Mouse (Mus musculus) embryonic fibroblast, embryonic 13.5 days (primary cell): Measurements from ENCODE around the gene Col26a1. TPM values are rescaled to one million over a fixed set of nuclear protein-coding genes. Genes with fewer than 3 reads are reported as not detected.

ENCODE experiments used
- H3K27ac ChIP-seq: 2 replicates; pipeline ENCODE4 v1.5.1; 2012; ENCODE audit warnings: low read length, control low read depth, inconsistent platforms; ENCODE audit not compliant: insufficient read depth
- H3K4me1 ChIP-seq: 2 replicates; pipeline ENCODE4 v1.6.1; 2011; ENCODE audit warnings: low read length; ENCODE audit not compliant: control insufficient read depth, insufficient read depth
- H3K4me3 ChIP-seq: 2 replicates; pipeline ENCODE4 v1.5.1; 2011; ENCODE audit warnings: mild to moderate bottlenecking, control low read depth, low read length; ENCODE audit not compliant: insufficient read depth
- CTCF ChIP-seq: IDR thresholded peaks from 2 replicates; pipeline ENCODE4 v1.5.1; 2011; ENCODE audit warnings: mild to moderate bottlenecking, control low read depth, low read length, moderate library complexity, borderline replicate concordance; ENCODE audit not compliant: insufficient read depth
- POLR2A ChIP-seq: IDR thresholded peaks from 2 replicates; pipeline ENCODE4 v1.6.1; 2011; ENCODE audit warnings: low read depth, mild to moderate bottlenecking, control low read depth, low read length, moderate library complexity
- polyA plus RNA-seq: library from polyadenylated mRNA; stranded (reverse); fragments of >200 nt; gene quantifications from 2 replicates; pipeline ENCODE4 v1.2.4, GENCODE M21; 2011; ENCODE audit warnings: low read depth; ENCODE audit not compliant: missing spikeins, insufficient read length

Gene Col26a1
- polyA plus RNA-seq, 1 experiment, result 4.4 TPM

DNA sequence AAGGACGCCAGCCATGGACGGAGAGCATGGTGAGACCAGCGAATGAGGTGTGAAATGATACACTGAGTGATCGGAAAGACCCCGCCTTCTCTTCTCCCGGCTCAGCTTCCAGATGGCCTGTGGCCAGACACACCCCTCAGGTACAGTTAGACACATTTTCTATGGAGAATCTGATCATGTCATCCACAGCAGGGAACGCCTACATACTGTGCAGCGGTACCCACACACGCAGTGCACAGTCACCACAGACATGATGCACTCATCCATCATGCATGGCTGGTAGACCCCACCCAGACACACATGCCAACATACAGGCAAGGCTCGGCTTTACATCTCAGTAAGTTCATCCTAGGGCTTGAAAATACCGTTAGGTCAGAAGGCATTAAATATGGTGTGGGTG lies 63.3 kb downstream of the Col26a1 start:
- TF ChIP-seq CTCF (no peak), POLR2A (no peak)
- H3K27ac ChIP-seq, result no peak overlapping the region

DNA sequence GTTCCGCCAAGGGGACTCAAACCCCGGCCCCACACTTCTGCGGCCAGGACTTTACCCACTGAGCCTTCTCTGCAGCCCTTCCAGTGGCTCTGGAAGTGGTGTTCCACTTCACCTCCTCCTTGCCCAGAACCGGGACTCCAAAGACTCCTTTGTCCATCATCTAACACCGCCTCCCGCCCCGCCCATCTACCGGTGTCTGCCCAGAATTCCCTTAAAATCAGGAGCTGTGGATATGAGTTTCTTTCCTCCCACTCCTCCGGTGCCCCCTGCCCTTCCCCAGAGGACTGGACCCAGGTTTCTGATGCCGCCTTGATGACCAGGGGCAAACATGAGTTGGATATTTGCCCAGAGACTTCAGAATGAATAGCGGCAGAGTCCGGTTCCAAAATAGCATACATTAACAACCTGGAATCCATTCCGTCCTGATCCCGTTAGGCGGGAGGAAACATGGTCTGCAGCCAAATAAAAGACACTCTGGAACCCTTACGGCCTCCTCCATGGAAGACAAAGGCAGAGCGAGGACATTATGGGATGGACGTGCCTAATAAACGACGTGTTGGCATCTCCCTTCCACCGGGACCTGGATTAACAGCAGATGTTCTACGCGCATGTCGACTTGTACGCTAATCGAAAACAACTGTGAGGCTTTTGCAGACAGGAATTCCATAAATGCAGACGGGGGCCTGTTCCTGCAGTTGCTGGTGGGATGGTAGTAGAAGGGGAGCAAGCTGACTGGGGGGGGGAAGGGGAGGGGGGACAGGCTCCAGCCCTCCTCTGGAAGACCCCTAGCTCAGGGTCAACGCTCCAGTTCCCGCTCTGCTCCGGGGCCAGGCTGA lies 72.3 kb downstream of the Col26a1 start:
- Histone ChIP-seq H3K4me1 (no peaks in the 10 kb centered on the region), H3K4me3 (peak overlapping the region; percentile 26), H3K27ac (peak overlapping the region; percentile 5; the same call in 1 of the 2 replicates)
- no peak for TF ChIP-seq CTCF
- TF ChIP-seq POLR2A, result no peak

More for the DNA sequence above, 63.3 kb downstream of the Col26a1 start:
- Histone ChIP-seq H3K4me3 (no peak overlapping the region), H3K4me1 (no peaks in the 10 kb centered on the region)

GRCm38 (mm10) chr5:136806379-136807056 lies 76.5 kb downstream of the Col26a1 start:
- H3K4me3 ChIP-seq, result no peak overlapping the region
- H3K27ac ChIP-seq, result no peak overlapping the region
- TF ChIP-seq POLR2A (no peak), CTCF (no peak)
- H3K4me1 ChIP-seq, result no peaks in the 10 kb centered on the region

GRCm38 (mm10) chr5:136805019-136805418 lies 78.0 kb downstream of the Col26a1 start:
- TF ChIP-seq POLR2A (no peak), CTCF (no peak)
- H3K4me1 ChIP-seq, result no peaks in the 10 kb centered on the region
- H3K4me3 ChIP-seq, result no peak overlapping the region
- H3K27ac ChIP-seq, result no peak overlapping the region

GRCm38 (mm10) chr5:136804246-136804645 lies 78.8 kb downstream of the Col26a1 start:
- no peak overlapping the region for H3K4me3 ChIP-seq
- TF ChIP-seq CTCF (no peak), POLR2A (no peak)
- H3K27ac ChIP-seq, result no peak overlapping the region
- no peaks in the 10 kb centered on the region for H3K4me1 ChIP-seq

DNA sequence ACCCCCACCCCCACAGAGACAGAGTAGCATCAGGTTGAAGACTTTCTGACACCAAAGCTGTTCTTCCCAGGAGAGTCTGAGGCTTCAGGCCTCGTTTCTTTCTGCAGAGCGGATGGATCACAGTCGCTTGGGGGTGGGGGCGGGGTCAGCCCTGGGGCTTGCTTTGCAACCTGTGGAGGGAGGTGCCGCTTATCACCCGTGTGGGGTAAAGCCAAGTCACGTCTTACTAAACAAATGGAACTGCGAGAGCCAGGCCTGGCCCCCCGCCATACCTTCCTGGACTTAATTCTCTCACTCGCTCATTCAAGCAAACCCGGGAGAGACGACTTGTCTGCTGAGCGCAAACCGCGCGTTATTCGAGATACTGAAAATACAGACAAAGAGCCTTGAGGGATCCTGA lies 80.3 kb downstream of the Col26a1 start:
- TF ChIP-seq CTCF (no peak), POLR2A (no peak)
- Histone ChIP-seq H3K27ac (no peak overlapping the region), H3K4me3 (no peak overlapping the region), H3K4me1 (no peaks in the 10 kb centered on the region)

DNA sequence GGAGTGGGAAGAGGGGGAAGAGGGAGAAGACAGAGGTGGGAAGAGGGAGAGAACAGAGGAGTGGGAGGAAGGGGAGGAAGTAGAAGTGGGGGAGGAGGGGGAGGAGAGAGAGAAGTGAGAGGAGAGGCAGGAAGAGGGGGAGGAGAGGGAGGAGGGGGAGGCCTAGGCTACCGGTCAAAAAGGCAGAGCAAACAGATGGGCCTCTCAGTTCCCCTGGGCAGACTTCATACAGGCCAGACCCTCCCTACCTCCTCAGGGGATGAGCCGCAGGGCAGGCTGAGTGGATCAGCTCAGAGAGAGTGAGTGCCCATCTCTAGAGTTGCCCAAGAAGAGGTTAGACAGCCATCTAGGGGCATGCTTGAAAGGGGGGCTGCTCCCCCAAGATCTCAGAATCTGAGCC lies 86.1 kb downstream of the Col26a1 start:
- TF ChIP-seq CTCF (no peak), POLR2A (no peak)
- Histone ChIP-seq H3K4me1 (no peaks in the 10 kb centered on the region), H3K4me3 (no peak overlapping the region), H3K27ac (no peak overlapping the region)

GRCm38 (mm10) chr5:136793807-136794206 lies 89.2 kb downstream of the Col26a1 start:
- no peak for TF ChIP-seq POLR2A
- no peak for TF ChIP-seq CTCF
- H3K4me3 ChIP-seq, result no peak overlapping the region
- H3K27ac ChIP-seq, result no peak overlapping the region
- no peaks in the 10 kb centered on the region for H3K4me1 ChIP-seq

DNA sequence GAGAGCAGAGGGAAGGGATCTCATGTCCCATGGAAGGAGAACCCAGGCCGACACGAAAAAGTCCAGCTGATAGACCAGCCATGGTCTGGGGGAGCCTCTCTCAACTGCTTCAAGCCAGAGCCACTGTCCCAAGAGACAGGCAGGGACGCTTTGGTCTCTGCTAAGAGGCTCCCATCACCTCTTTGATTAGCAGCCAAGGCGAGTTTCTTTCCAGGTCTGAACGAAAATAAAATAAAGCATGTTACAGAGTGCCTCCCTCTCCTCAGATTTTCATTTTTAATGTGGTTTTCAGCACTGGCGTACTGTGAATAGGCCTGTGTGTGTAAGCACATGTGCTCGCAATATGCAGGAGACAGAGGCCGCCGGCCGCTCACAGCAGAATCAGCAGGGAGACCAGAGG lies 90.5 kb downstream of the Col26a1 start:
- H3K4me3 ChIP-seq, result no peak overlapping the region
- no peaks in the 10 kb centered on the region for H3K4me1 ChIP-seq
- H3K27ac ChIP-seq, result no peak overlapping the region
- no peak for TF ChIP-seq POLR2A
- TF ChIP-seq CTCF, result no peak

- TF ChIP-seq POLR2A, result no peak
- TF ChIP-seq CTCF, result no peak
- Histone ChIP-seq H3K4me3 (no peak overlapping the region), H3K4me1 (no peaks in the 10 kb centered on the region), H3K27ac (no peak overlapping the region)
Observed at GRCm38 (mm10) chr5:136791204-136791603, 91.8 kb downstream of the Col26a1 start.
